14 mouse cellular contexts compared by ENCODE assay signal in genomic region chr7:110271814-110272213, GRCm38 (mm10). TPM values are rescaled to one million over a fixed set of nuclear protein-coding genes. Genes with fewer than 3 reads are reported as not detected.
DNase-seq lines count a peak whose midpoint lies in the region; ATAC-seq and TF ChIP-seq lines count a peak whose summit lies in the region.
"Had no signal": no experiment of that assay in that cellular context is flagged by ENCODE, and none has a peak within 500 bp of the region (broad histone marks: within the 10 kb centered on the region; RNA-seq: fewer than 3 reads in every experiment).

No protein-coding gene starts in this region.

- no peaks in the 10 kb centered on the region for H3K79me2 ChIP-seq in heart, adult 2 months (replicated peaks; ENCODE audit: control insufficient read depth, insufficient read depth, low read length)

- no peaks in the 10 kb centered on the region; the same call in 1 of the 2 replicates for H3K36me3 ChIP-seq in heart, adult 2 months (ENCODE audit: control insufficient read depth, insufficient read depth, low read length)
- H3K36me3 ChIP-seq in lung, embryonic 14.5 days (ENCODE audit: insufficient read depth): peaks cover 39% of the 10 kb centered on the region
- H3K36me3 ChIP-seq in stomach, embryonic 14.5 days (ENCODE audit: control insufficient read depth, insufficient read depth, low read length): peaks cover 17% of the 10 kb centered on the region
- H3K36me3 ChIP-seq in thymus, adult 2 months (ENCODE audit: control insufficient read depth, insufficient read depth, low read length): no peaks in the 10 kb centered on the region

- no peak for TF ChIP-seq EP300 in heart, adult 2 months (IDR thresholded peaks at IDR 0.05; ENCODE audit: insufficient read depth, low read depth, low read length)

- no peak for TF ChIP-seq CTCF in heart, adult 2 months (IDR thresholded peaks at IDR 0.05)
- no peak for TF ChIP-seq CTCF in lung, embryonic 14.5 days (IDR thresholded peaks at IDR 0.05; ENCODE audit: low read depth)
- TF ChIP-seq CTCF in thymus, adult 2 months (IDR thresholded peaks at IDR 0.05; ENCODE audit: borderline replicate concordance, control insufficient read depth, extremely low read depth, insufficient read depth, low read length, poor library complexity): no peak

- WGBS in heart, adult 2 months: 43% methylated on average over 9 of the region's 9 CpGs
- 44% methylated on average over 9 of the region's 9 CpGs for WGBS in lung, embryonic 14.5 days
- WGBS in stomach, embryonic 14.5 days: 59% methylated on average over 9 of the region's 9 CpGs
- WGBS in thymus, adult 2 months: 89% methylated on average over 9 of the region's 9 CpGs

- H3K27ac ChIP-seq in heart, adult 2 months: peak overlapping the region; percentile 20
- peak overlapping the region; percentile 30; the same call in 1 of the 2 replicates for H3K27ac ChIP-seq in lung, embryonic 14.5 days (ENCODE audit: low read depth)
- peak overlapping the region; percentile 30; the same call in 1 of the 2 replicates for H3K27ac ChIP-seq in stomach, embryonic 14.5 days (ENCODE audit: low read length)
- no peak overlapping the region for H3K27ac ChIP-seq in thymus, adult 2 months (ENCODE audit: control insufficient read depth, insufficient read depth, low read length)
- H3K27ac ChIP-seq: embryonic facial prominence, embryonic 12.5 days had no signal

- intact Hi-C loops in heart, adult 2 months (cut with DNase I): no loop called here
- intact Hi-C loops in heart, postnatal 14 days (cut with DNase I): no loop called here

- no peak overlapping the region for H3K9ac ChIP-seq in heart, adult 2 months (ENCODE audit: low read depth, low read length)
- no peak overlapping the region for H3K9ac ChIP-seq in lung, embryonic 14.5 days
- H3K9ac ChIP-seq in stomach, embryonic 14.5 days (replicated peaks; ENCODE audit: low read depth, low read length): no peak overlapping the region
- H3K9ac ChIP-seq: embryonic facial prominence, embryonic 12.5 days had no signal

- H3K4me1 ChIP-seq in heart, adult 2 months (ENCODE audit: control insufficient read depth, insufficient read depth, low read length): peaks cover 2% of the 10 kb centered on the region; the same call in 1 of the 2 replicates
- H3K4me1 ChIP-seq in lung, embryonic 14.5 days (ENCODE audit: insufficient read depth): no peaks in the 10 kb centered on the region
- no peaks in the 10 kb centered on the region for H3K4me1 ChIP-seq in stomach, embryonic 14.5 days (ENCODE audit: control insufficient read depth, insufficient read depth, low read length)
- peaks cover 24% of the 10 kb centered on the region for H3K4me1 ChIP-seq in thymus, adult 2 months (replicated peaks; ENCODE audit: control insufficient read depth, insufficient read depth, low read length)
- H3K4me1 ChIP-seq: embryonic facial prominence, embryonic 12.5 days; hindbrain, embryonic 12.5 days had no signal

- H3K4me2 ChIP-seq in lung, embryonic 14.5 days: no peak overlapping the region
- H3K4me2 ChIP-seq in stomach, embryonic 14.5 days (replicated peaks; ENCODE audit: low read depth, low read length): no peak overlapping the region
- H3K4me2 ChIP-seq: embryonic facial prominence, embryonic 12.5 days; hindbrain, embryonic 12.5 days had no signal

- H3K4me3 ChIP-seq in heart, adult 2 months: no peak overlapping the region
- H3K4me3 ChIP-seq in lung, embryonic 14.5 days (ENCODE audit: low read depth, low read length): no peak overlapping the region
- H3K4me3 ChIP-seq in stomach, embryonic 14.5 days (ENCODE audit: low read depth, low read length): no peak overlapping the region
- no peak overlapping the region for H3K4me3 ChIP-seq in thymus, adult 2 months (ENCODE audit: control insufficient read depth, insufficient read depth, low read length)
- H3K4me3 ChIP-seq: embryonic facial prominence, embryonic 12.5 days; hindbrain, embryonic 12.5 days had no signal

- DNase-seq in heart, adult 2 months: no peak
- DNase-seq in heart, postnatal 14 days: no peak
- DNase-seq in lung, embryonic 14.5 days: no peak
- DNase-seq in lung, postnatal 36 days: no peak
- peak; percentile 89 for DNase-seq in kidney, adult 9 months
- no peak for DNase-seq in Muller cell, postnatal 12 days (ENCODE audit: inconsistent ontology term)
- DNase-seq in thymus, adult 2 months: no peak
- DNase-seq: cerebellum, adult 11-12 months; lung, postnatal 4 days; thymus, adult 18-20 months had no signal

- no peak for ATAC-seq in lung, embryonic 14.5 days (ENCODE audit: insufficient read depth)
- no peak for ATAC-seq in stomach, embryonic 14.5 days (ENCODE audit: insufficient number of reproducible peaks, insufficient read depth, low FRiP score, low read depth)
- ATAC-seq: Patski had no signal

- no peaks in the 10 kb centered on the region for H3K9me3 ChIP-seq in lung, embryonic 14.5 days (ENCODE audit: low read depth, low read length)
- H3K9me3 ChIP-seq in stomach, embryonic 14.5 days (ENCODE audit: control insufficient read depth, low read depth, low read length): no peaks in the 10 kb centered on the region
- H3K9me3 ChIP-seq: embryonic facial prominence, embryonic 12.5 days; hindbrain, embryonic 12.5 days had no signal

- no peaks in the 10 kb centered on the region for H3K27me3 ChIP-seq in heart, adult 2 months (ENCODE audit: control insufficient read depth, insufficient read depth, low read length)
- no peaks in the 10 kb centered on the region for H3K27me3 ChIP-seq in lung, embryonic 14.5 days (ENCODE audit: insufficient read depth, low read length)
- no peaks in the 10 kb centered on the region for H3K27me3 ChIP-seq in stomach, embryonic 14.5 days (ENCODE audit: control insufficient read depth, insufficient read depth, low read length)
- H3K27me3 ChIP-seq in thymus, adult 2 months (ENCODE audit: control insufficient read depth, insufficient read depth, low read length): no peaks in the 10 kb centered on the region
- H3K27me3 ChIP-seq: embryonic facial prominence, embryonic 12.5 days; hindbrain, embryonic 12.5 days; Patski had no signal

- TF ChIP-seq POLR2A in heart, adult 2 months (IDR thresholded peaks at IDR 0.05; ENCODE audit: insufficient read depth, low read depth, low read length): no peak
- no peak for TF ChIP-seq POLR2A in thymus, adult 2 months (IDR thresholded peaks at IDR 0.05; ENCODE audit: control insufficient read depth, extremely low read depth, insufficient read depth, low read length, poor library complexity)

RNA-seq across cellular contexts. Expression of gene Swap70, which starts 50.3 kb away (rescaled TPM):
- 10 to 100 TPM; 12.1 to 12.7 TPM for total RNA-seq in heart, adult 2 months (2021)
- polyA plus RNA-seq in heart, adult 2 months (2012; rRNA removed): 7.7 and 8.8 TPM in 2 replicates
- total RNA-seq in heart, postnatal 14 days (2021): 10 to 100 TPM; 16.0 to 17.3 TPM
- polyA plus RNA-seq in lung, embryonic 14.5 days (2014; fragmentation: Nextera tagmentation; extraction: Ambion mirVana): 33.0 and 35.4 TPM in 2 replicates
- polyA plus RNA-seq in stomach, embryonic 14.5 days (2014; fragmentation: Nextera tagmentation; extraction: Ambion mirVana): 25.2 and 26.9 TPM in 2 replicates
- 18.3 and 20.1 TPM in 2 replicates for polyA plus RNA-seq in thymus, adult 2 months (2012; rRNA removed)
